Mouse (Mus musculus): ENCODE measurements around the gene Ctnnd2. TPM values are rescaled to one million over a fixed set of nuclear protein-coding genes. Genes with fewer than 3 reads are reported as not detected.
A peak's percentile ranks its signal among the peaks of the same experiment; 100 is the strongest.
"Not testable (repeated sequence)": the region's sequence is repeated elsewhere in the genome, so short reads cannot be mapped to it uniquely, and the experiment has no call there.

Ctnnd2 gene
- 1.3 and 1.5 TPM in 2 replicates for polyA plus RNA-seq (2015; fragmentation: Nextera tagmentation; extraction: Ambion mirVana)

DNA sequence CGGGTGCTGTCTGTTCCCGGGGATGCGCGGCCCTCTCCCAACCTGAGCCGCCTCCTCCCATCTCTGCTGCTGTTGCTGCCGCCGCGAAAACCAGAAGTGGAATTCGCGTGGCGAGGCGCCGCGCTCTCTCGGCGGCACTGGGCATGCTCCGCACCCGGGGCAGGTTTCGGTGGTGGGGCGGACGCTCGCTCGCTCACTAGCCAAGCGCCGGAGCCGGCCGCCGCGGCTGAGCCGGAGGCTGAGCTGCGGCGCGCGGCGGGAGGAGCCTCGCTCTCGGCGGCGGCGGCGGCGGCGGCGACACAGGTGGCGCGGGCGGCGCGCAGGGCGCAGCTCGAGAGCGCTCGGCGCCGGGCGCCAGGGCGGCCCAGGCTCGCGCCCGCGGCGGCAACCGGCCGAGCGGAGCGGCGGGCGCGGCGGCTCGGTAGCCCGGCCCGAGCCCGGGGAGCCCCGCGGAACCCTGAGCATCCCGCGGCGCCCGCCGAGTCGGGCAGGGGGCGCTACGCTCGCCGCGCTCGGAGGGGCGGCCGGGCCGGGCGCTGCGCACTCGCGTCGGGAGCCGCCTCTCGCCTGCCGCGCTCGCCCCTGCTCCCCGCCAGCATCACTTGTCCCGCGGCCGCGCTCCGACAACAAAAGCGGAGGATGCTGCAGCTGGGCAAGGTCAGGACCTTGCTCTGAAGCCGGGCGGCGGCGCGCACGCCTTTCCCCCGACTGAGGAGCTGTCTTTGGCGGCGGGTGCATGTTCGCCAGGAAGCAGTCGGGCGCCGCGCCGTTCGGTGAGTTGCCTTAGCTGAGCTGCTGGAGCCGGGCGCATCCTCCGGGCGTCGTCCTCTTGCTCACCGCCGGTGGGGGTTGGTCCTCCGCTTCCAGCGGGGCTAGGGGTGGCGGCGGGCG, at the start of gene Ctnnd2:
TSS of gene Ctnnd2 (plus strand) at position 203 of the 891 bp plus-strand sequence.
- WGBS = under 1% methylated on average over 119 of the region's 136 CpGs

DNA sequence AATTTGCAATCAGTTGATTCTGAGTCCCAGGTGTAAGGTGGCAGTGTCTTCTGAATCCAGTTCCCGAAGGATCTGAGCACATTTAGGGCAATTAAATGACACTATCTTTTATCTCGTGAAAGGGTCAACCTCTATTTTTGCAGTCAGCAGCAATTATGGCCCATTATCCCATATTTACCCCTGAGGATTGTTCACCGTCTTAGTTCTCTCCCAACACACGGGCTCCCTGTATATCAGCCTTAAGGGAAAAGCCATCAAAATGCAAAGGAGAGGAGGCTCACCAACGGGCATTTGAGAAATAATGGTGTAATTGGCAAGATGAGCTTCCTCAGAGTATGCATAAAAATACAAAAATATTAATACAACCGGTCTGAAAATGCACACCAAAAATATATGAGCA, 41.7 kb upstream of the Ctnnd2 start:
- no peaks in the 10 kb centered on the region for H3K27me3 ChIP-seq (replicated peaks; ENCODE audit: control insufficient read depth, insufficient read depth, low read length)
- no peak overlapping the region for H3K4me3 ChIP-seq (ENCODE audit: low read length)
- no peaks in the 10 kb centered on the region for H3K36me3 ChIP-seq (ENCODE audit: control insufficient read depth, insufficient read depth, low read length)
- no peak overlapping the region for H3K4me2 ChIP-seq (ENCODE audit: low read depth, low read length)
- WGBS = 78% methylated on average over 6 of the region's 6 CpGs
- ATAC-seq = no peak
- H3K4me1 ChIP-seq (ENCODE audit: control insufficient read depth, insufficient read depth, low read length) = no peaks in the 10 kb centered on the region
- no peak overlapping the region for H3K27ac ChIP-seq (ENCODE audit: low read length)
- no peak overlapping the region for H3K9ac ChIP-seq (ENCODE audit: low read depth, low read length)
- H3K9me3 ChIP-seq (ENCODE audit: control insufficient read depth, low read length) = no peaks in the 10 kb centered on the region

More for the DNA sequence above, at the start of gene Ctnnd2:
- H3K4me2 ChIP-seq (ENCODE audit: low read depth, low read length) = peak within 1 kb of the TSS; percentile 99
- H3K36me3 ChIP-seq (ENCODE audit: control insufficient read depth, insufficient read depth, low read length) = no peaks in the 10 kb centered on the region
- H3K4me3 ChIP-seq (ENCODE audit: low read length) = peak within 1 kb of the TSS; percentile 67
- peak within 1 kb of the TSS; percentile 58 for H3K9ac ChIP-seq (ENCODE audit: low read depth, low read length)
- peak; percentile 88 for ATAC-seq
- peaks cover 2% of the 10 kb centered on the region; the same call in 1 of the 2 replicates for H3K4me1 ChIP-seq (ENCODE audit: control insufficient read depth, insufficient read depth, low read length)
- H3K27ac ChIP-seq (ENCODE audit: low read length) = no peak within 1 kb of the TSS
- H3K9me3 ChIP-seq (ENCODE audit: control insufficient read depth, low read length) = no peaks in the 10 kb centered on the region
- H3K27me3 ChIP-seq (replicated peaks; ENCODE audit: control insufficient read depth, insufficient read depth, low read length) = peaks cover 10% of the 10 kb centered on the region

DNA sequence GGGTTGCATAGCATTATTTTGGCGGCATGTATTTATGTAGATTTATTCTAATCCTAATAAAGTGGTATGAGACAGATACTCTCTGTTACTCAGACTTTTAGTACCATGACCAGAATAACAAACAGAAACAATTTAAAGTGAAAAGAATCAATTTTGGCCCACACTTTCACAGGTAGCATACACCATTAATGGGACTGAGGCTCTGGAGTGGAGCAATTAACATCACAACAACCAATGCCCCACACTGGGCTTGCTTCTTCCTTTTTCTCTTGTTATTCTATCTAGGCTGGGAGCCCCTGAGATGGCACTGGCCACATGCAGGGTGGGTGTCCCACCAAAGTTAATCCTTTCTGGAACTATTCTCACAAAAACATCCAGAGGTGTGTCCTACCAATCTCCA, 32.8 kb upstream of the Ctnnd2 start:
- not testable (repeated sequence) for H3K9ac ChIP-seq (ENCODE audit: low read depth, low read length); H3K4me1 ChIP-seq (ENCODE audit: control insufficient read depth, insufficient read depth, low read length); H3K36me3 ChIP-seq (ENCODE audit: control insufficient read depth, insufficient read depth, low read length); H3K4me2 ChIP-seq (ENCODE audit: low read depth, low read length); H3K27me3 ChIP-seq (replicated peaks; ENCODE audit: control insufficient read depth, insufficient read depth, low read length); ATAC-seq; H3K27ac ChIP-seq (ENCODE audit: low read length); H3K4me3 ChIP-seq (ENCODE audit: low read length); H3K9me3 ChIP-seq (ENCODE audit: control insufficient read depth, low read length)
- 67% methylated on average over 1 of the region's 1 CpGs for WGBS

DNA sequence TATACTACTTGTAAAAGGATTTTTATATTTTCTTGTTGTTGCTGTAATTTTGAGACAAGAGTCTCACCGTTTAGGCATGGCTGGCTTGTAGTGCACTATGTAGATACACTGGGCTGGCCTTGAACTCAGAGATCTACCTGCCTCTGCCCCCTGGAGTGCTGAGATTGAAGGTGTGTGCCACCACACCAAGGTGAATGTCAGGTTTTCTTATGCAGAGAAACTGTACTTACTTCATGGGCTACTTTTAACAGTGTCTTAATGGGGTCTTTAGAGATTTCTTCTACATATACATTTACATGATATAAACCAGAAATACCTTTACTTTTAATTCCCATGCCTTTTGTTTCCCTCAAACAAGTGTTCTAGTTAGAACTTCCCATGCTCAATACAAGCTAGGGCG, 27.0 kb upstream of the Ctnnd2 start:
- WGBS = 82% methylated on average over 2 of the region's 2 CpGs
- Histone ChIP-seq H3K4me2 (ENCODE audit: low read depth, low read length) (no peak overlapping the region), H3K36me3 (ENCODE audit: control insufficient read depth, insufficient read depth, low read length) (no peaks in the 10 kb centered on the region), H3K9me3 (ENCODE audit: control insufficient read depth, low read length) (no peaks in the 10 kb centered on the region), H3K4me3 (ENCODE audit: low read length) (no peak overlapping the region), H3K9ac (ENCODE audit: low read depth, low read length) (no peak overlapping the region), H3K27me3 (replicated peaks; ENCODE audit: control insufficient read depth, insufficient read depth, low read length) (no peaks in the 10 kb centered on the region), H3K4me1 (ENCODE audit: control insufficient read depth, insufficient read depth, low read length) (no peaks in the 10 kb centered on the region), H3K27ac (ENCODE audit: low read length) (no peak overlapping the region)
- no peak for ATAC-seq

DNA sequence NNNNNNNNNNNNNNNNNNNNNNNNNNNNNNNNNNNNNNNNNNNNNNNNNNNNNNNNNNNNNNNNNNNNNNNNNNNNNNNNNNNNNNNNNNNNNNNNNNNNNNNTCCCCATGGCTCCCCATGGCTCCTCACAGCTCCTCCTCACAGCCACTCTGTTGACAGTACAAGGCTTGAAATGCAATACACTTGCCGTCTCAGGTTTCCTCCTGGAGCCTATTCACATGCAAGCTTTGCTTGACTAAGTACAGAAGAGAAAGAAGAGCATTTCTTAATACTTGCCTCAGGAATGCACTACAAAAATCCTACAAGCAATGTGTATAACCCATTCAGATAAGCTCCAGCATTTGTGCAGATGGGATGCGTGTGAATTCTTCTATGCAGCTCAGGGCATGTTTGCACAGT, 20.2 kb upstream of the Ctnnd2 start:
- WGBS = 35% methylated on average over 2 of the region's 2 CpGs
- Histone ChIP-seq H3K4me2 (ENCODE audit: low read depth, low read length) (no peak overlapping the region), H3K27ac (ENCODE audit: low read length) (no peak overlapping the region), H3K9me3 (ENCODE audit: control insufficient read depth, low read length) (no peaks in the 10 kb centered on the region), H3K27me3 (replicated peaks; ENCODE audit: control insufficient read depth, insufficient read depth, low read length) (no peaks in the 10 kb centered on the region), H3K9ac (ENCODE audit: low read depth, low read length) (no peak overlapping the region), H3K4me3 (ENCODE audit: low read length) (no peak overlapping the region), H3K4me1 (ENCODE audit: control insufficient read depth, insufficient read depth, low read length) (no peaks in the 10 kb centered on the region), H3K36me3 (ENCODE audit: control insufficient read depth, insufficient read depth, low read length) (no peaks in the 10 kb centered on the region)
- ATAC-seq = no peak

DNA sequence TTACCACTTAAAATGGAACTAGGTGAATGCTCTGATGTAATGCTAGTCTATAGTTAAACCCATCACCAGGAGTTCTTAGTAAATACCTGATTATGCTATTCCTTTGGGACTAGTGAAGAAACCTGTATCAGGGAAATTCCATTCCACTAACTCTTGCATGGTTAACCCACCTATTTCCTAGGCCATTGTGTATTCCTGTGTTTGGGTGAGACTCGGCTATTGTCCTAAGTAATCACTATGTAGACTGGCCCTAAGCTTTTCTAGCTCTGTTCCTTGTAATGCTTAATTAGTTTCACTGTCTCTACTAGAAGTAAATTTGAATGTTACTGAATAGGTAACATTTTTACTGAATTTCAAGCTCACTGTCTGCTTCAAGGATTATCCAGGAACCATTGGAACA, 14.4 kb upstream of the Ctnnd2 start:
- Histone ChIP-seq H3K36me3 (ENCODE audit: control insufficient read depth, insufficient read depth, low read length) (no peaks in the 10 kb centered on the region), H3K4me3 (ENCODE audit: low read length) (no peak overlapping the region), H3K27me3 (replicated peaks; ENCODE audit: control insufficient read depth, insufficient read depth, low read length) (no peaks in the 10 kb centered on the region), H3K4me1 (ENCODE audit: control insufficient read depth, insufficient read depth, low read length) (no peaks in the 10 kb centered on the region), H3K27ac (ENCODE audit: low read length) (no peak overlapping the region), H3K9ac (ENCODE audit: low read depth, low read length) (no peak overlapping the region), H3K9me3 (ENCODE audit: control insufficient read depth, low read length) (no peaks in the 10 kb centered on the region), H3K4me2 (ENCODE audit: low read depth, low read length) (no peak overlapping the region)
- 90% methylated on average over 1 of the region's 1 CpGs for WGBS
- no peak for ATAC-seq

DNA sequence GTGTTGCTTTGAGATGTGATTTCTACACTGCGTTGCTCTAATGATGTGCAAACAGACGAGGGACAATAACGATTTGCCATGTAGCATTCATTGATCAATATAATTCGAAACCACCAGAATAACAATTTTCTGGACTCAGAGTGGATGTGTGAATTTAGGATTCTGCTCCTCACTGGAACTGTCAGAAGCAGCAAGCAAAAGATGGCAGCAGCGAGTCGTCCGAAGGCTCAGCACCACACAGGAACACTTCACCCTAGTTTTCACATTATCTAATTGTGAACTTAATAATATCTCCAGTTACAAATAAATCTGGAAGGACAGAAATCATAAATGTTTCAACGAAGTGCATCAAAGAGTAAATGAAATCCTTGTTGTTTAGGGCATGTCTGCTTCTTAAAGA, 2.4 kb upstream of the Ctnnd2 start:
- Histone ChIP-seq H3K9ac (ENCODE audit: low read depth, low read length) (no peak overlapping the region), H3K9me3 (ENCODE audit: control insufficient read depth, low read length) (no peaks in the 10 kb centered on the region), H3K4me2 (ENCODE audit: low read depth, low read length) (no peak overlapping the region), H3K4me3 (ENCODE audit: low read length) (no peak overlapping the region), H3K4me1 (ENCODE audit: control insufficient read depth, insufficient read depth, low read length) (peaks cover 2% of the 10 kb centered on the region; the same call in 1 of the 2 replicates), H3K27ac (ENCODE audit: low read length) (no peak overlapping the region), H3K36me3 (ENCODE audit: control insufficient read depth, insufficient read depth, low read length) (no peaks in the 10 kb centered on the region), H3K27me3 (replicated peaks; ENCODE audit: control insufficient read depth, insufficient read depth, low read length) (peaks cover 10% of the 10 kb centered on the region)
- no peak for ATAC-seq
- WGBS = 72% methylated on average over 8 of the region's 8 CpGs

DNA sequence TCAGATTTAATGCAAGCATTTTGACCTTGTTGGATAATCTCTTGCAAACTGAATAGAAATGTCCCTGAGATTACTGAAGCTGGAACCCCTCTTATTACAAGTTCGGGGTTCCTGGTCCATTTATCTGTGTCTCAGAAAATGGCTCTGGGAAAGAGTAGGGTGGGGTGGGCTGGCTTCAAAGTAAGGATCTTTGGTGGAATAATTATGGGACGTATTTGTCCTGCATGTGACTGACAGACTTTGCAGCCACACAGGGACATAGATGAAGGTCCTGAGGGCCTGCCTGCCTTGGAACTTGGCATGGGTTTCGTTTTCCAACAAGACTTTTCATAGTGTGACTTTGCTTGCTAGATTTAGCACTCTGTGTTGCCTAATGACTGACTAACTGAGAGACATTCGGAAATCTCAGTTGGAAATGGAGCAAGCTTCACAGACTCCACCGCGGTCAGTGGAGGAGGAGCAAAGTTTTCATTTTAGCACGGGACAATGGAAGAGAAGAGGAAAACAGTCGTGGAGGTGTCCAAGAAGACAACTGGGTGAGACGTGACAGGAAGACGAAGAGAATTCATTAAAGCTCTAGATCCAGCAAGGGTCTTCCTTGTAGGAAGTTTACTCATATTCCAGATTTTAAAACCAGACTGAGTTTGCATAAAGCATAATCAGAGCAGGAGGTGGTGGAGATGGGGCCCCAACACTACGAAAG, 749 bp upstream of the Ctnnd2 start:
- 30% methylated on average over 11 of the region's 11 CpGs for WGBS
- no peaks in the 10 kb centered on the region for H3K36me3 ChIP-seq (ENCODE audit: control insufficient read depth, insufficient read depth, low read length)
- H3K27ac ChIP-seq (ENCODE audit: low read length) = no peak overlapping the region
- H3K4me1 ChIP-seq (ENCODE audit: control insufficient read depth, insufficient read depth, low read length) = peaks cover 2% of the 10 kb centered on the region; the same call in 1 of the 2 replicates
- H3K9me3 ChIP-seq (ENCODE audit: control insufficient read depth, low read length) = no peaks in the 10 kb centered on the region
- H3K9ac ChIP-seq (ENCODE audit: low read depth, low read length) = no peak overlapping the region
- H3K4me3 ChIP-seq (ENCODE audit: low read length) = peak overlapping the region; percentile 67
- peaks cover 10% of the 10 kb centered on the region for H3K27me3 ChIP-seq (replicated peaks; ENCODE audit: control insufficient read depth, insufficient read depth, low read length)
- no peak for ATAC-seq
- peak overlapping the region; percentile 99 for H3K4me2 ChIP-seq (ENCODE audit: low read depth, low read length)

DNA sequence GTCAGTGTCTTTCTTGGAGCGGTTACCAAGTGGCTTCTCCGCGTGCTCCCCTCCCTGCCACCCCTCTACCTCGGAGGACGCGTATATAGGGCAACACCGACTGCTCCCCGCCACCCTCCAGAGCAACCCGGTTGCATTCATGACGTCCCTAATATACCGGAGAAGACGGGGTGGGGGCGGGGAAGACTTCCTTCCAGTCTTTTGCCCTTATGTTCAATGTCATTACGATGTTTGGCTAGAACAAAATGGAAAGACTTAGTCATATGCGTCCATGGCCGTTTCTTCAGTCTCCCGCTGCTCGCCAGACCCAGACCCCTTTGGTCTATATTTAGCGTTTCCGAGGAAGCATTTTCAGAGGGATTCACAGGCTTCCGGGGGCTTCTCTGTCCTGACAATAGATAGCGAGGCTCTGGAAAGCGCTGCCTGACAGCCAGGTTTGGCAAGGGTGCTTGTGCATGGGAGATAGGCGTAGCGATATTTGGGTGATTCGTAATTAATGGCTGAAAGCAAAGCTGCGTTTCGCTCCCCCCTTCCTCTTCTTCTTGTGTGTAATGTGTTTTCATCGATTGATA, 1.1 kb downstream of the Ctnnd2 start:
- Histone ChIP-seq H3K4me1 (ENCODE audit: control insufficient read depth, insufficient read depth, low read length) (peaks cover 2% of the 10 kb centered on the region; the same call in 1 of the 2 replicates), H3K27ac (ENCODE audit: low read length) (no peak overlapping the region), H3K27me3 (replicated peaks; ENCODE audit: control insufficient read depth, insufficient read depth, low read length) (peaks cover 10% of the 10 kb centered on the region), H3K36me3 (ENCODE audit: control insufficient read depth, insufficient read depth, low read length) (no peaks in the 10 kb centered on the region), H3K4me3 (ENCODE audit: low read length) (peak overlapping the region; percentile 67), H3K4me2 (ENCODE audit: low read depth, low read length) (peak overlapping the region; percentile 99), H3K9ac (ENCODE audit: low read depth, low read length) (peak overlapping the region; percentile 58), H3K9me3 (ENCODE audit: control insufficient read depth, low read length) (no peaks in the 10 kb centered on the region)
- peak; percentile 42 for ATAC-seq
- WGBS = under 1% methylated on average over 29 of the region's 29 CpGs
